Mouse (Mus musculus) thymus, postnatal 36 days (tissue): ENCODE data around the gene Gm7168.
"Not testable (repeated sequence)": the region's sequence is repeated elsewhere in the genome, so short reads cannot be mapped to it uniquely, and the experiment has no call there.

Source experiments
- DNase-seq, 2 experiments: peaks; one replicate each; pipeline ENCODE4 v3.0.0; 2022; ENCODE audit warnings: mixed read lengths in 2 of 2

Gm7168 gene

GRCm38 (mm10) chr17:13993425-13993824, 45.3 kb downstream of the Gm7168 start:
- DNase-seq = not testable (repeated sequence)
